Mouse (Mus musculus) forebrain, postnatal 0 days (tissue): ENCODE results near the gene Cpvl. TPM values are rescaled to one million over a fixed set of nuclear protein-coding genes. Genes with fewer than 3 reads are reported as not detected.

ENCODE experiments used
- ATAC-seq: fragments of 200-750 bp; cut with Nextera tagmentation; 2 replicates; pipeline ENCODE4 v1.8.0; 2017; ENCODE audit warnings: mild to moderate bottlenecking, moderate library complexity
- DNase-seq: peaks from one replicate; pipeline ENCODE4 v3.0.0-alpha.2; 2015
- H3K27ac ChIP-seq: fragments of 300-500 bp; sonication (generic); 2 replicates; pipeline ENCODE4 v1.5.1; 2014; ENCODE audit warnings: low read depth, mild to moderate bottlenecking, antibody characterized with exemption, low read length, moderate library complexity, mixed read lengths
- H3K27me3 ChIP-seq: fragments of 300-500 bp; sonication (generic); 2 replicates; pipeline ENCODE4 v1.6.1; 2014; ENCODE audit warnings: mild to moderate bottlenecking, low read length, mixed read lengths; ENCODE audit not compliant: insufficient read depth
- H3K36me3 ChIP-seq: fragments of 300-500 bp; sonication (generic); 2 replicates; pipeline ENCODE4 v1.6.1; 2014; ENCODE audit warnings: mild to moderate bottlenecking, moderate library complexity; ENCODE audit not compliant: insufficient read depth
- H3K4me1 ChIP-seq: fragments of 300-500 bp; sonication (generic); 2 replicates; pipeline ENCODE4 v1.6.1; 2014; ENCODE audit warnings: antibody characterized with exemption; ENCODE audit not compliant: insufficient read depth
- H3K4me2 ChIP-seq: fragments of 300-500 bp; sonication (generic); 2 replicates; pipeline ENCODE4 v1.6.1; 2014; ENCODE audit warnings: low read depth, mild to moderate bottlenecking, moderate library complexity
- H3K4me3 ChIP-seq: fragments of 300-500 bp; sonication (generic); 2 replicates; pipeline ENCODE4 v1.5.1; 2014; ENCODE audit warnings: low read depth, low read length, mixed read lengths
- H3K9ac ChIP-seq: fragments of 300-500 bp; sonication (generic); 2 replicates; pipeline ENCODE4 v1.6.1; 2014; ENCODE audit warnings: mild to moderate bottlenecking
- H3K9me3 ChIP-seq: fragments of 300-500 bp; sonication (generic); 2 replicates; pipeline ENCODE4 v1.6.1; 2016; ENCODE audit warnings: low read length
- CTCF ChIP-seq: sonication (generic); IDR thresholded peaks from 2 replicates; pipeline ENCODE4 v1.5.1; 2016; ENCODE audit warnings: antibody characterized with exemption, control low read depth, low read depth
- WGBS: fragments of 180-500 bp; shearing (Covaris S2); extraction: QIAGEN DNeasy Blood & Tissue Kit; methylation state at CpG from one replicate; pipeline ENCODE4 v1.1.7; 2014; 5-methylcytosine and 5-hydroxymethylcytosine counted together
- polyA plus RNA-seq: library from polyadenylated mRNA; unstranded; fragments of >200 nt; fragmentation: Nextera tagmentation; extraction: Ambion mirVana; gene quantifications from 2 replicates; pipeline ENCODE4 v1.2.1, GENCODE M21; 2015
- total RNA-seq: library from RNA; depleted of rRNA; stranded (reverse); fragments of >200 nt; gene quantifications from 2 replicates; pipeline ENCODE4 v1.2.3, GENCODE M21; 2014

Gene Cpvl
- total and polyA plus RNA-seq, 2 experiments from 2014 or later = 0.13 TPM; not detected in 1

- ATAC-seq = peak; percentile 67
- peak; percentile 46 for DNase-seq
- 0 out of 2 replicates have a peak overlapping the region, but pooled peaks have one; percentile 24 for H3K27ac ChIP-seq
Measured at GRCm38 (mm10) chr6:53972238-53972743, 6.2 kb downstream of the Cpvl start.

GRCm38 (mm10) chr6:53971729-53972128 lies 6.7 kb downstream of the Cpvl start:
- H3K9me3 ChIP-seq = no peaks in the 10 kb centered on the region
- no peak overlapping the region for H3K27ac ChIP-seq
- no peak for TF ChIP-seq CTCF
- no peak overlapping the region for H3K9ac ChIP-seq
- peak; percentile 68 for ATAC-seq
- WGBS = 22% methylated on average over 3 of the region's 3 CpGs
- H3K36me3 ChIP-seq = no peaks in the 10 kb centered on the region
- no peak overlapping the region for H3K4me2 ChIP-seq
- H3K27me3 ChIP-seq = no peaks in the 10 kb centered on the region
- H3K4me3 ChIP-seq = no peak overlapping the region
- H3K4me1 ChIP-seq = no peaks in the 10 kb centered on the region
- DNase-seq = peak; percentile 64

More at GRCm38 (mm10) chr6:53972238-53972743, 6.2 kb downstream of the Cpvl start:
- no peak for TF ChIP-seq CTCF
- Histone ChIP-seq H3K27me3 (no peaks in the 10 kb centered on the region), H3K4me1 (no peaks in the 10 kb centered on the region), H3K9ac (no peak overlapping the region), H3K9me3 (no peaks in the 10 kb centered on the region), H3K4me2 (no peak overlapping the region), H3K4me3 (no peak overlapping the region), H3K36me3 (no peaks in the 10 kb centered on the region)
- whole genome bisulfite sequencing = 27% methylated on average over 12 of the region's 12 CpGs

GRCm38 (mm10) chr6:53969081-53969480 lies 9.4 kb downstream of the Cpvl start:
- H3K4me2 ChIP-seq = no peak overlapping the region
- no peaks in the 10 kb centered on the region for H3K4me1 ChIP-seq
- H3K27ac ChIP-seq = no peak overlapping the region
- DNase-seq (peak; percentile 43), ATAC-seq (no peak)
- TF ChIP-seq CTCF = no peak
- H3K9ac ChIP-seq = no peak overlapping the region
- H3K36me3 ChIP-seq = no peaks in the 10 kb centered on the region
- H3K27me3 ChIP-seq = no peaks in the 10 kb centered on the region
- H3K9me3 ChIP-seq = no peaks in the 10 kb centered on the region
- 43% methylated on average over 10 of the region's 10 CpGs for WGBS
- H3K4me3 ChIP-seq = no peak overlapping the region

- no peak overlapping the region for H3K9ac ChIP-seq
- DNase-seq = no peak
- no peak overlapping the region for H3K27ac ChIP-seq
- no peaks in the 10 kb centered on the region for H3K36me3 ChIP-seq
- no peak overlapping the region for H3K4me3 ChIP-seq
- no peaks in the 10 kb centered on the region for H3K9me3 ChIP-seq
- H3K4me2 ChIP-seq = no peak overlapping the region
- no peaks in the 10 kb centered on the region for H3K27me3 ChIP-seq
- H3K4me1 ChIP-seq = no peaks in the 10 kb centered on the region
- ATAC-seq = no peak
- TF ChIP-seq CTCF = peak; percentile 30
- WGBS = 82% methylated on average over 6 of the region's 6 CpGs
Measured at GRCm38 (mm10) chr6:53968550-53968949, 9.9 kb downstream of the Cpvl start.

- no peaks in the 10 kb centered on the region for H3K4me1 ChIP-seq
- TF ChIP-seq CTCF = no peak
- H3K4me2 ChIP-seq = no peak overlapping the region
- 64% methylated on average over 5 of the region's 5 CpGs for WGBS
- H3K9ac ChIP-seq = no peak overlapping the region
- H3K27ac ChIP-seq = no peak overlapping the region
- no peaks in the 10 kb centered on the region for H3K27me3 ChIP-seq
- no peak overlapping the region for H3K4me3 ChIP-seq
- ATAC-seq = no peak
- DNase-seq = no peak
- H3K36me3 ChIP-seq = no peaks in the 10 kb centered on the region
- H3K9me3 ChIP-seq = no peaks in the 10 kb centered on the region
Measured at GRCm38 (mm10) chr6:53966595-53966994, 11.9 kb downstream of the Cpvl start.

GRCm38 (mm10) chr6:53965900-53966299 lies 12.6 kb downstream of the Cpvl start:
- 35% methylated on average over 5 of the region's 5 CpGs for WGBS
- Histone ChIP-seq H3K27ac (no peak overlapping the region), H3K4me1 (no peaks in the 10 kb centered on the region)

GRCm38 (mm10) chr6:53963906-53964496 lies 14.5 kb downstream of the Cpvl start:
- no peak overlapping the region for H3K27ac ChIP-seq
- ATAC-seq (no peak), DNase-seq (no peak)
- H3K27me3 ChIP-seq = no peaks in the 10 kb centered on the region
- H3K4me1 ChIP-seq = no peaks in the 10 kb centered on the region
- H3K9me3 ChIP-seq = no peaks in the 10 kb centered on the region
- no peaks in the 10 kb centered on the region for H3K36me3 ChIP-seq
- 69% methylated on average over 5 of the region's 5 CpGs for WGBS
- H3K4me2 ChIP-seq = no peak overlapping the region
- H3K4me3 ChIP-seq = no peak overlapping the region
- no peak overlapping the region for H3K9ac ChIP-seq
- TF ChIP-seq CTCF = no peak

More at GRCm38 (mm10) chr6:53965900-53966299, 12.6 kb downstream of the Cpvl start:
- no peak for DNase-seq
- no peaks in the 10 kb centered on the region for H3K36me3 ChIP-seq
- H3K4me2 ChIP-seq = no peak overlapping the region
- no peak overlapping the region for H3K4me3 ChIP-seq
- no peak for ATAC-seq
- TF ChIP-seq CTCF = no peak
- H3K27me3 ChIP-seq = no peaks in the 10 kb centered on the region
- H3K9ac ChIP-seq = no peak overlapping the region
- no peaks in the 10 kb centered on the region for H3K9me3 ChIP-seq
